Comparison of ENCODE assay signal across 13 mouse cellular contexts in the genomic region with DNA sequence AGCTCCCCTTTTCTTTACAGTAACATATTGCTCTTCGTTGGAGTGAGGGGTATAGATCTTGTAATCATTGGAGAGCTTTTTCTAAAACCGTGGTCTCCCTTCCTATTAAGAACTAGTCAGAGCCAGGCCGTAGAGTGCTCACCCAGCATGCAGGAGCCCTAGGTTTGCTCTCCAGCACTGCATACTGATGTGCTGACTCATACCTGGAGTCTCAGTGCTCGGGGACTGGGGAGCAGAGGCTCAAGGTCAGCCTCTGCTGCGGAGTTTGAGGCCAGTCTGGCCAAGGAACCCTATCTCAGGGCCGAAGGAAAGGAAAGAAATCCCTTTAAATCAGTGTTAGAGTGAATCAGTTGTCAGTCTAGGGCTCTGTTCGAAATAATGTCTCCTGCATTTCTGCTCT. TPM values are rescaled to one million over a fixed set of nuclear protein-coding genes. Genes with fewer than 3 reads are reported as not detected.
DNase-seq lines count a peak whose midpoint lies in the region; ATAC-seq and TF ChIP-seq lines count a peak whose summit lies in the region.
"Had no signal": no experiment of that assay in that cellular context is flagged by ENCODE, and none has a peak within 500 bp of the region (broad histone marks: within the 10 kb centered on the region; RNA-seq: fewer than 3 reads in every experiment).

No protein-coding gene starts in this region.

- TF ChIP-seq POLR2A in testis, adult 2 months (IDR thresholded peaks at IDR 0.05; ENCODE audit: control insufficient read depth, low read depth, low read length), result no peak

- no peak for TF ChIP-seq EP300 in stomach, postnatal 0 days (optimal IDR thresholded peaks at IDR 0.05)

- H3K27me3 ChIP-seq in testis, adult 2 months (ENCODE audit: control insufficient read depth, insufficient read depth, low read length), result no peaks in the 10 kb centered on the region
- no peaks in the 10 kb centered on the region for H3K27me3 ChIP-seq in stomach, postnatal 0 days (ENCODE audit: control insufficient read depth, insufficient read depth, low read length)
- no peaks in the 10 kb centered on the region for H3K27me3 ChIP-seq in forebrain, embryonic 16.5 days (replicated peaks; ENCODE audit: control insufficient read depth, insufficient read depth, low read length)

- H3K4me1 ChIP-seq in testis, adult 2 months (ENCODE audit: control insufficient read depth, insufficient read depth, low read length), result peaks cover 6% of the 10 kb centered on the region
- H3K4me1 ChIP-seq in stomach, postnatal 0 days (replicated peaks; ENCODE audit: control insufficient read depth, insufficient read depth), result peaks cover 3% of the 10 kb centered on the region
- H3K4me1 ChIP-seq in forebrain, embryonic 16.5 days (replicated peaks; ENCODE audit: control insufficient read depth, insufficient read depth, low read length), result peaks cover 21% of the 10 kb centered on the region

- H3K4me3 ChIP-seq in testis, adult 2 months (ENCODE audit: control insufficient read depth, low read depth, low read length), result peak overlapping the region; percentile 94
- H3K4me3 ChIP-seq in stomach, postnatal 0 days (ENCODE audit: low read depth, low read length), result no peak overlapping the region
- no peak overlapping the region for H3K4me3 ChIP-seq in forebrain, embryonic 16.5 days (replicated peaks; ENCODE audit: low read length)
- H3K4me3 ChIP-seq: heart, adult 2 months had no signal

- no peaks in the 10 kb centered on the region for H3K9me3 ChIP-seq in stomach, postnatal 0 days (ENCODE audit: control insufficient read depth, low read length)
- H3K9me3 ChIP-seq in forebrain, embryonic 16.5 days (ENCODE audit: control insufficient read depth, low read length), result no peaks in the 10 kb centered on the region

- no peak for TF ChIP-seq CTCF in testis, adult 2 months (IDR thresholded peaks at IDR 0.05; ENCODE audit: control insufficient read depth, insufficient read depth, insufficient replicate concordance, low read depth, low read length)
- TF ChIP-seq CTCF in stomach, postnatal 0 days (IDR thresholded peaks at IDR 0.05; ENCODE audit: low read depth), result no peak

- H3K9ac ChIP-seq in stomach, postnatal 0 days (ENCODE audit: low read length), result peak overlapping the region; percentile 31; the same call in 1 of the 2 replicates
- no peak overlapping the region for H3K9ac ChIP-seq in forebrain, embryonic 16.5 days (replicated peaks; ENCODE audit: low read depth, low read length)

- WGBS in stomach, postnatal 0 days, result 60% methylated on average over 7 of the region's 7 CpGs
- 92% methylated on average over 7 of the region's 7 CpGs for WGBS in forebrain, embryonic 16.5 days

- H3K4me2 ChIP-seq in stomach, postnatal 0 days (replicated peaks; ENCODE audit: low read depth), result no peak overlapping the region; the same call in 1 of the 2 replicates
- no peak overlapping the region for H3K4me2 ChIP-seq in forebrain, embryonic 16.5 days (ENCODE audit: low read length)
- H3K4me2 ChIP-seq: midbrain, embryonic 11.5 days had no signal

- 0 out of 2 replicates have a peak, but pooled peaks have one; percentile 30 for ATAC-seq in stomach, postnatal 0 days (ENCODE audit: low FRiP score, low TSS enrichment)
- no peak for ATAC-seq in forebrain, embryonic 16.5 days

- H3K27ac ChIP-seq in testis, adult 2 months (ENCODE audit: control insufficient read depth, insufficient read depth, low read depth, low read length), result peak overlapping the region; percentile 78; the same call in 1 of the 2 replicates
- H3K27ac ChIP-seq in stomach, postnatal 0 days (replicated peaks), result peak overlapping the region; percentile 98
- no peak overlapping the region for H3K27ac ChIP-seq in forebrain, embryonic 16.5 days (ENCODE audit: low read length)
- H3K27ac ChIP-seq: heart, adult 2 months had no signal

- peaks cover 3% of the 10 kb centered on the region for H3K36me3 ChIP-seq in testis, adult 2 months (ENCODE audit: control insufficient read depth, insufficient read depth, low read length)
- H3K36me3 ChIP-seq in stomach, postnatal 0 days (ENCODE audit: control insufficient read depth, insufficient read depth, low read length), result peaks cover 28% of the 10 kb centered on the region
- peaks cover 35% of the 10 kb centered on the region for H3K36me3 ChIP-seq in forebrain, embryonic 16.5 days (ENCODE audit: control insufficient read depth, insufficient read depth)

- peak; percentile 87 to 91 for DNase-seq in adrenal gland, adult (ENCODE audit: inconsistent age in 2 of 2, low spot score in 1 of 2)
- no peak for DNase-seq in adrenal gland, postnatal 4 days (ENCODE audit: low spot score in 2 of 2)
- no peak for DNase-seq in testis, postnatal 10 days (ENCODE audit: low spot score)
- DNase-seq in kidney, adult 18-20 months, result peak; percentile 59
- DNase-seq in stomach, postnatal 0 days (ENCODE audit: low spot score), result peak; percentile 53
- DNase-seq in cerebellum, postnatal 36 days, result no peak
- DNase-seq: cerebellum, adult 11 months; heart, adult 2 months had no signal

RNA-seq across cellular contexts. Expression of a gene that starts 0.8 kb away (rescaled TPM):
- 10 to 100 TPM; 18.5 to 26.7 TPM for total RNA-seq in adrenal gland, postnatal 4 days (2021)
- polyA plus RNA-seq in testis, adult 2 months (2012; rRNA removed), result 744 and 839 TPM in 2 replicates
- polyA plus RNA-seq in stomach, postnatal 0 days (2015; fragmentation: Nextera tagmentation; extraction: Ambion mirVana), result 11.0 and 11.8 TPM in 2 replicates
- polyA plus RNA-seq in forebrain, embryonic 16.5 days (2015; fragmentation: Nextera tagmentation; extraction: Ambion mirVana), result 263 and 264 TPM in 2 replicates

RNA-seq across cellular contexts. Expression of a gene that starts 4.2 kb away (rescaled TPM):
- 10 to 100 TPM; 82.6 to 93.1 TPM for total RNA-seq in adrenal gland, postnatal 4 days (2021)
- polyA plus RNA-seq in testis, adult 2 months (2012; rRNA removed), result 95.8 and 99.6 TPM in 2 replicates
- polyA plus RNA-seq in stomach, postnatal 0 days (2015; fragmentation: Nextera tagmentation; extraction: Ambion mirVana), result 88.1 and 99.4 TPM in 2 replicates
- 72.9 and 79.3 TPM in 2 replicates for polyA plus RNA-seq in forebrain, embryonic 16.5 days (2015; fragmentation: Nextera tagmentation; extraction: Ambion mirVana)

RNA-seq across cellular contexts. Expression of a gene that starts 8.6 kb away (rescaled TPM):
- under 1 TPM; 0.17 to 0.25 TPM for total RNA-seq in adrenal gland, postnatal 4 days (2021)
- polyA plus RNA-seq in testis, adult 2 months (2012; rRNA removed), result 603 and 652 TPM in 2 replicates
- polyA plus RNA-seq in stomach, postnatal 0 days (2015; fragmentation: Nextera tagmentation; extraction: Ambion mirVana), result 0.21 and 0.38 TPM in 2 replicates
- polyA plus RNA-seq in forebrain, embryonic 16.5 days (2015; fragmentation: Nextera tagmentation; extraction: Ambion mirVana), result 0.27 TPM in 1 of 2 replicates, not detected in the other
- total RNA-seq: heart, adult 2 months; left cerebral cortex, postnatal 10 days had no signal
- polyA plus RNA-seq: erythroblast, embryonic 14.5 days had no signal

RNA-seq across cellular contexts. Expression of a gene that starts 15.1 kb away (rescaled TPM):
- 10 to 100 TPM; 33.0 to 35.0 TPM for total RNA-seq in adrenal gland, postnatal 4 days (2021)
- 5.2 and 5.6 TPM in 2 replicates for polyA plus RNA-seq in testis, adult 2 months (2012; rRNA removed)
- 3.3 and 3.4 TPM in 2 replicates for polyA plus RNA-seq in stomach, postnatal 0 days (2015; fragmentation: Nextera tagmentation; extraction: Ambion mirVana)
- 4.2 and 5.6 TPM in 2 replicates for polyA plus RNA-seq in forebrain, embryonic 16.5 days (2015; fragmentation: Nextera tagmentation; extraction: Ambion mirVana)

RNA-seq across cellular contexts. Expression of a gene that starts 18.2 kb away (rescaled TPM):
- total RNA-seq in adrenal gland, postnatal 4 days (2021), result under 1 TPM in 1 of 2 experiments, not detected in 1; 0.90 TPM
- polyA plus RNA-seq in testis, adult 2 months (2012; rRNA removed), result 1.9 and 2.0 TPM in 2 replicates
- 16.6 and 16.8 TPM in 2 replicates for polyA plus RNA-seq in stomach, postnatal 0 days (2015; fragmentation: Nextera tagmentation; extraction: Ambion mirVana)
- 0.23 TPM in 1 of 2 replicates, not detected in the other for polyA plus RNA-seq in forebrain, embryonic 16.5 days (2015; fragmentation: Nextera tagmentation; extraction: Ambion mirVana)
- total RNA-seq: heart, adult 2 months had no signal
- polyA plus RNA-seq: erythroblast, embryonic 14.5 days had no signal

Comparison
In these comparisons a context has a peak if more than half of its experiments do, and no peak if none do; other contexts are left out.
1. DNase-seq: peak in adrenal gland, adult (2 of 2), kidney, adult 18-20 months (single experiment) and stomach, postnatal 0 days (single experiment); none in adrenal gland, postnatal 4 days (0 of 2), testis, postnatal 10 days (single experiment) and cerebellum, postnatal 36 days (0 of 2).
2. RNA of a gene that starts 0.8 kb away (polyA plus RNA-seq): 744 to 839 TPM in testis, adult 2 months and 263 to 264 TPM in forebrain, embryonic 16.5 days; 11.0 to 11.8 TPM in stomach, postnatal 0 days; every median in the first group is over 10 times any median in the second.
3. RNA of a gene that starts 8.6 kb away (polyA plus RNA-seq): 603 to 652 TPM in testis, adult 2 months; 0.21 to 0.38 TPM in stomach, postnatal 0 days and 0.27 TPM in forebrain, embryonic 16.5 days; every median in the first group is over 100 times any median in the second.